8 mouse cellular contexts compared by ENCODE assay signal in genomic region chr17:80899513-80900199, GRCm38 (mm10). TPM values are rescaled to one million over a fixed set of nuclear protein-coding genes. Genes with fewer than 3 reads are reported as not detected.
DNase-seq lines count a peak whose midpoint lies in the region; ATAC-seq and TF ChIP-seq lines count a peak whose summit lies in the region.

No protein-coding gene starts in this region.

- no peak for TF ChIP-seq POLR2A in brain, embryonic 14.5 days (IDR thresholded peaks at IDR 0.05; ENCODE audit: borderline replicate concordance, extremely low read depth, insufficient read depth, insufficient read length, poor library complexity, severe bottlenecking)

- H3K9ac ChIP-seq in hindbrain, embryonic 13.5 days: no peak overlapping the region
- H3K9ac ChIP-seq in lung, embryonic 16.5 days (ENCODE audit: low read length): no peak overlapping the region

- no peaks in the 10 kb centered on the region for H3K9me3 ChIP-seq in hindbrain, embryonic 13.5 days
- H3K9me3 ChIP-seq in lung, embryonic 16.5 days (ENCODE audit: control insufficient read depth, low read length): no peaks in the 10 kb centered on the region

- no peaks in the 10 kb centered on the region for H3K27me3 ChIP-seq in hindbrain, embryonic 13.5 days
- no peaks in the 10 kb centered on the region for H3K27me3 ChIP-seq in lung, embryonic 16.5 days (ENCODE audit: control insufficient read depth, insufficient read depth, low read depth, low read length)

- ATAC-seq in hindbrain, embryonic 13.5 days (ENCODE audit: low FRiP score): peak; percentile 65
- peak; percentile 93 for ATAC-seq in lung, embryonic 16.5 days (ENCODE audit: low read depth)
- ATAC-seq in activated CD4-positive, CD25-positive, alpha-beta regulatory T cell, adult 4 months: no peak

- peak overlapping the region; percentile 34 for H3K4me2 ChIP-seq in hindbrain, embryonic 13.5 days
- H3K4me2 ChIP-seq in lung, embryonic 16.5 days (ENCODE audit: low read depth, low read length): no peak overlapping the region

- peak overlapping the region; percentile 73 for H3K27ac ChIP-seq in hindbrain, embryonic 13.5 days
- peak overlapping the region; percentile 71 for H3K27ac ChIP-seq in lung, embryonic 16.5 days (ENCODE audit: low read length)

- H3K4me3 ChIP-seq in hindbrain, embryonic 13.5 days: no peak overlapping the region
- H3K4me3 ChIP-seq in lung, embryonic 16.5 days (ENCODE audit: low read length): no peak overlapping the region

- DNase-seq in layer of hippocampus, postnatal 10 days (ENCODE audit: low spot score in 2 of 2): peak; percentile 17 to 25
- no peak for DNase-seq in layer of hippocampus, adult 18-20 months (ENCODE audit: low spot score in 2 of 2)
- DNase-seq in brain, embryonic 14.5 days (ENCODE audit: low read depth): peak; percentile 92
- DNase-seq in layer of hippocampus, adult 11-12 months (ENCODE audit: low spot score): no peak
- no peak for DNase-seq in gastrocnemius, adult 8-10 months (ENCODE audit: low spot score in 2 of 2)

- 40% methylated on average over 9 of the region's 9 CpGs for WGBS in hindbrain, embryonic 13.5 days
- 25% methylated on average over 9 of the region's 9 CpGs for whole genome bisulfite sequencing in lung, embryonic 16.5 days

- H3K36me3 ChIP-seq in hindbrain, embryonic 13.5 days: no peaks in the 10 kb centered on the region
- no peaks in the 10 kb centered on the region for H3K36me3 ChIP-seq in lung, embryonic 16.5 days (ENCODE audit: control insufficient read depth, insufficient read depth, low read length)

- peaks cover 26% of the 10 kb centered on the region for H3K4me1 ChIP-seq in hindbrain, embryonic 13.5 days (replicated peaks)
- peaks cover 10% of the 10 kb centered on the region for H3K4me1 ChIP-seq in lung, embryonic 16.5 days (replicated peaks; ENCODE audit: control insufficient read depth, insufficient read depth, low read length)

- no peak for TF ChIP-seq CTCF in brain, embryonic 14.5 days (IDR thresholded peaks at IDR 0.05; ENCODE audit: borderline replicate concordance, extremely low read depth, insufficient read depth, insufficient read length)

RNA-seq across cellular contexts. Expression of gene Tmem178, which starts 44.8 kb away (rescaled TPM):
- 10 to 100 TPM; 77.2 to 78.4 TPM for total RNA-seq in layer of hippocampus, postnatal 10 days (2021)
- total RNA-seq in layer of hippocampus, adult 18-20 months (2021): 100 to 1,000 TPM; 103 to 106 TPM
- 31.8 and 38.1 TPM in 2 replicates for polyA plus RNA-seq in brain, embryonic 14.5 days (2012; rRNA removed)
- polyA plus RNA-seq in hindbrain, embryonic 13.5 days (2015; fragmentation: Nextera tagmentation; extraction: Ambion mirVana): 31.8 and 35.4 TPM in 2 replicates
- polyA plus RNA-seq in lung, embryonic 16.5 days (2015; fragmentation: Nextera tagmentation; extraction: Ambion mirVana): 15.2 and 15.8 TPM in 2 replicates
- polyA plus RNA-seq in activated CD4-positive, CD25-positive, alpha-beta regulatory T cell, adult 4 months (2017; shearing (Covaris generic)): not detected
- total RNA-seq in gastrocnemius, adult 8-10 months (2022): under 1 TPM; 0.22 to 0.67 (median 0.34) TPM

Comparison
In these comparisons a context has a peak if more than half of its experiments do, and no peak if none do; other contexts are left out.
1. DNase-seq: peak in layer of hippocampus, postnatal 10 days (2 of 2) and brain, embryonic 14.5 days (single experiment); none in layer of hippocampus, adult 18-20 months (0 of 2), layer of hippocampus, adult 11-12 months (single experiment) and gastrocnemius, adult 8-10 months (0 of 2).
2. RNA of gene Tmem178, which starts 44.8 kb away (polyA plus RNA-seq): 31.8 to 35.4 TPM in hindbrain, embryonic 13.5 days, 31.8 to 38.1 TPM in brain, embryonic 14.5 days and 15.2 to 15.8 TPM in lung, embryonic 16.5 days; not detected in activated CD4-positive, CD25-positive, alpha-beta regulatory T cell, adult 4 months; every median in the first group is over 10 times any median in the second.